Mouse (Mus musculus) embryo, embryonic 11 days (tissue): Measurements from ENCODE around the gene B4galnt4.
"Not testable (repeated sequence)": the region's sequence is repeated elsewhere in the genome, so short reads cannot be mapped to it uniquely, and the experiment has no call there.

Experiments used
- DNase-seq: peaks from one replicate; pipeline ENCODE4 v3.0.0-alpha.2; 2015

The B4galnt4 gene

DNA sequence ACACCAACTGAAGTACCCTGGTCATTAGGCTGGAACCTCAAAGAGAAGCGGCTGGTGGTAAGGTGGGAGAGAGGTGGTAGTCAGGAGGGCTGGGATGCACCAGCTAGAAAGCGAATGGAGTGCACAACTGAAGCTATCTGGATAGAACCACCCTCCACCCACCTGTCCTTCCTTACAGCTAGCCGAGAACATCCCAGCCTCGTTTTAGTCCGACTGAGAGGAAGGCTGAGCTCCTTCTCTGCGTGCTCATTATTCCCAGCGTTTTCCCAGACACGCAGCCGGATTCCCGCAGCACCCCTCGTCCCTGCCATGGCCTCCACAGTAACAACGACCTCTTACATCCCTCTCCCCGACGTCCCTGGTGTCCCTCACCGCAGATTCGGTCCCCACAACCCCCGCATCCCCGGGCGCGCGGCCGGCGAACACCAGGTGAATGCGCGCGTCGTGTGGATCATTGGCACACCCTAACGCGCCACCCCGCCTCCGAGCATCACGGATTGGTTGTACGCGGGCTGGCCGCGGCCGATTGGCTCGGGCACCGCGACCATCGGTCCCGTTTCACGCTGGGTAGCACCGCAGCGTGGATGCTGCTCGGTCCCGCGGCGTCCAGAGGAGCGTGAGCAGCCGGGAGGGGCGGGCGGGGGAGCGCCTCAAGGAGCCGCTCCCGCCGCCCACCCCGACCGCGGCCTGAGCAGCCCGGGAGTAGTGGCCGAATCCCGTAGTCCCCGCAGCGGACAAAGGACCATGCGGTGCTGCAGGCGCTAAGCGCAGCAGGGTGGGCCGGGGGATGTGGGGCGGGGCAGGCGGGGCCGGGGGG is at the start of gene B4galnt4:
Gene B4galnt4 (plus strand): TSS at position 679 of the 817 bp plus-strand sequence.
- peak; percentile 95 for DNase-seq

GRCm38 (mm10) chr7:141011238-141011770 is 49.6 kb upstream of the B4galnt4 start:
- no peak for DNase-seq

GRCm38 (mm10) chr7:141016707-141017697 is 43.9 kb upstream of the B4galnt4 start:
- no peak for DNase-seq

DNA sequence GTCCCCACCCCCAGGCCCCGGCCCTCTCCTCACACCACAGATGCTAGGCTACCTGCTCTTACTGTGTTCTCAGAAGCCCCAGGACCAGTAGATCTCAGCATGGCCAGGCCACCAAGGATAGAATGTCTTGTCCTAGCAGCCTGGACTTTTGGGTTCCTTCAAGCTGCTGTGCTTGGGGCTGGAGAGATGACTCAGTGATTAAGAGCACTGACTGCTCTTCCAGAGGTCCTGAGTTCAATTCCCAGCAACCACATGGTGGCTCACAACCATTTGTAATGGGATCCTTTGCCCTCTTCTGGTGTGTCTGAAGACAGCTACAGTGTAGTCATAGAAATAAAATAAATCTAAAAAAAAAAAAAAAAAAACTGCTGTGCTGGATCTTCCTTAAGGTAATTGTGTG is 43.1 kb upstream of the B4galnt4 start, which contains the start of gene Ifitm6:
Gene Ifitm6 (minus strand): TSS at position 101 of the 400 bp plus-strand sequence.
- not testable (repeated sequence) for DNase-seq

GRCm38 (mm10) chr7:141019028-141019427 is 41.9 kb upstream of the B4galnt4 start:
- no peak for DNase-seq

DNA sequence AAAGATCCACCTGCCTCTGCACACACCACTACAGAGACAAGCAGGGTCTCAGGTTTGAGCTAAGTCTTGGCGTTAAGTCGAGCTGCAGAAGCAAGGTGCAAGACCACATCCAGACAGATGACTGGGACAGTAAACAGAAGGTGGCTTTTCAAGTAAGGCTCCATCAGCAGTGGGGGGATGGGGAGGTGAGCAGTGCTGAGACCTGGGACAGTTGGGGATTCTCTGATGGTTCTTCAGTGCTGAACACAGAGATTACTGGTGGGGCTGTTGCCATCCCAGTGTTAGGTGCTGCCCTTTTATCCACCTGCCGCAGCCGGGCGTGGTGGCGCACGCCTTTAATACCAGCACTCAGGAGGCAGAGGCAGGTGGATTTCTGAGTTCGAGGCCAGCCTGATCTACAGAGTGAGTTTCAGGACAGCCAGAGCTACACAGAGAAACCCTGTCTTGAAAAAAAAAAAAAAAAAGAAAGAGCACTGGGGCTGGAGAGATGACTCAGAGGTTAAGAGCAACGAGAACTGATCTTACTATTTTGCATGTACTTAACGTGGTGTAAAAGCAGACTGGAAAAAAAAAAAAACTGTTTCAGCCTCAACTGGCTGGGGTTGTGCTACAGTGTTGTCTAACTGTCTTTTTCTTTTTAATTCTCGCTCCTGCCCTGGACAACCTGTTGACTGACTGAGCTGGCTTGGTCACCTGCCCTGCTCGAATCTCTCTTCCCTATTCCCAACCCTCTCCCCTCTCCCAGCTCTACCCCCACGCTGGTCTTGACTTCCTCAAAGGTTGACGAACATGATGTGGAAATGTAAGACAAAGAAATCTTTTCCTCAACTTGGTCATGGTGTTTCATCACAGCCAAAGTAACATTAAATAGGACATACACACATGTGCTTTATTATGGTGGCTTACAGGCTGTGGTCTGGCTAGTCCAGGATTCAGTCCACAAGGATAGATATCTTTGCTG is 39.1 kb upstream of the B4galnt4 start:
- DNase-seq = no peak

DNA sequence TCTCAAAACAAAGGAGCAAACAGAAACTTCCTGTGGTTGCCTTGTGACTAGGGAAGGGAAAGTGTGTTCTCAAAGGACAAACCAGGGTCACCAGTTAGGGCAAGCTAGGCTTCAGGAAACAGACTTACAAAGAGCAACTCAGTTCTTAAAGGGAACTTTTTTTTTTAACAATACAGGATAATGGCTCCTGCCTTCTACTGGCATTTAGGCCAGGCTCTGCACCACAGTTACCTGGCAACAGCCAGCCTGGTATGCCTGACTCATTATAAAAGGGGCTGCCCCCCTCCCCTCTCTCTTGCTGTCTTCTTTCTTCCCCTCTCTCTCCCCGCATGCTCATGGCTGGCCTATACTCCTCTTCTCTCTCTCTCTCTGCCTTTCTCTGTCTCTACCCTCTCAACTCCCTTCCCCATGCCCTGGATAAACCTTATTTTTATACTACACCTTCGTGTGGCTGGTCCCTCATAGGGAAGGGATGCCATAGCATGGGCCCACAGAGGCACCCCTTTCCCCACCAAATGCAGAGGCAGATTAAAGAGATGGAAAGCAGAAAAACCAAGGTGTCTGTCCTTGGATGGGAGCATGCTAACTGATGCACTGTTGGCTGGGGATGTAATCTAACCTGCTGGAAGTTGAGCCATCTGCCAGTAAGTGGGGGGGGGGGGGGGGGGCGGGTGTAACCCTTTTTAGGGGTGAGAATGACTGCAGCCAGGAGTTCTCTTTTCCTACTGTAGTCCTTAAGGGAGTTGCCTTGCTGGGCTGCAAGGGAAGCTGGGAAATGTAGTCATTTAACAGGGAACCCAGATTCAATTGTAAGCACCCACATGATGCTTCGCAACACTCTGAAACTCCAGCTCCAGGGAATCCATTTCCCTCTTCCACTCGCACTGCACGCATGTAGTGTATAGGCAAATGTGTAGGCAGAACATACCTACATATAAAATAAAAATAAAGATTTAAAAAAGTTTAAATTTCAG is 35.8 kb upstream of the B4galnt4 start:
- peak; percentile 68 for DNase-seq

DNA sequence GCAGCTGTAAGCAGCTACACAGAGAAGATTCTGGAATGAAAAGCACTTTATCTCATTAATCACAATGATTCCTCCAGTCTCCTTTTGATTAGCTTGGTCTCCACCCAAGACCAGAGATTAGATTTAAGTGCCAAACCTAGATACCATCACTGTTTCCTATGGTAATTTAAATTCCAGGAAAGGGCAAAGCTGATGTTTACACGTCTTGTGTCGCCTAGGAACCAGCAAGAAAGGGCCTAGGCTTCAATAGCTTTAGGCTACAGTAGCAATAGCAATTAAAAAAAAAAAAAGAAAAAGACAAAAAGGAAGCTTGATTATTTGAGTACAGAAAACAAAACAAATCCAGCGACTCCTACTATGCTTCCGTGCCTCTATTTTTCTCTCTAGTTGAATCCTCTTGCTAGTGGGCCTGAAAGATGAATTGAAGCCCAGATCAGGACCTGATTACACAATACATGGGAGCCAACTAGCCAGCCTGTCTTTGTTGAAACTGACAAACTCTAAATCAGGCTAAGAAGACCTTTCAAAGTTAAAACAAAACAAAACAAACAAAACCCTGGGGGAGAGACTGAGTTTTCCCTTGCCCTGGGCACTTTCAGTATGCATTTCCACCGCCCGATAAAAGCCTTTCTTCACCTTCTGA is 34.7 kb upstream of the B4galnt4 start:
- DNase-seq = no peak

- DNase-seq = no peak
Measured at GRCm38 (mm10) chr7:141026740-141027098, 34.2 kb upstream of the B4galnt4 start.

GRCm38 (mm10) chr7:141028831-141029230 is 32.1 kb upstream of the B4galnt4 start, which contains the start of gene Gm17387:
Gene Gm17387, plus strand, starts transcription at chr7:141029131.
- DNase-seq = no peak

DNA sequence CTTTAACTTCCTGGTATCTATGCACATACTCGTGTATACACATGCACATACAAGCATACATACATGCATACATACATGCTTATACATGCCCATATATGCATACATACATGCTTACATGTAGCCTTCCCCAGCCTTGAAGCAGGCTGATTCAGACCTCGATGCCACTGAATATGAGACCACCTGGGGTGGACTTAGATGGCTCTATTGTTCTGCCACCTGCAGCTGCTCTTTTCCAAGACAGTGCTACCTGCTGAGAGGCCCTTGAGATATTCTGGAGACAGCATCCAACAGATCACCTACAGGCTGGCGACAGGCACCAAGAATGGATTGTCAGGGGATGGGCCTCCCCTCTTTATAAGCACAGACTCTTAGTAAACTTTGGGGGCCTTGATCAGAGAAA is 30.5 kb upstream of the B4galnt4 start:
- DNase-seq = no peak

GRCm38 (mm10) chr7:141032458-141033167 is 28.3 kb upstream of the B4galnt4 start:
- no peak for DNase-seq

DNA sequence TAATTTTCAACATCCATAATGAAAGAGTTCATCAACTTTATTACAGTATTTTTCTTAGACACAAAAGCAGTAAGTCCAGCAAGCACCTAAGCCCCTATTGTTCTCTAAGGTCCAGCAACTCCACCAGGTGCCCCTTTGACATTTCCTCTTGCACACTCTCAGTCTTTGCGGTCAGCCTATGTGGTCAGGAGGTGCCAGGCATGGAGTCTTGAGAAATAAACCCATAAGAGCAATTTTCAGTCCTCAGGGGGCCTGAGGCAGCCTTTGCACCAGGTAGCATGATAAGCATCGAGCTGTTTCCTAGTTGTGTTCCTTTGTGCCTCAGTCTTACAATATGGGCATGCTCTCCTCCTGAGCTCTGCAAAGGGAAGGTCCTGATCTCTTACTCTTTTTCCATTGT is 24.3 kb upstream of the B4galnt4 start:
- DNase-seq = not testable (repeated sequence)

GRCm38 (mm10) chr7:141038090-141039032 is 22.5 kb upstream of the B4galnt4 start:
- no peak for DNase-seq

- DNase-seq = no peak
Measured at GRCm38 (mm10) chr7:141039386-141040107, 21.4 kb upstream of the B4galnt4 start.

- DNase-seq = peak; percentile 36
Measured at GRCm38 (mm10) chr7:141040867-141041606, 19.9 kb upstream of the B4galnt4 start.

GRCm38 (mm10) chr7:141041661-141042060 is 19.2 kb upstream of the B4galnt4 start:
- peak; percentile 37 for DNase-seq
